Mouse (Mus musculus) cerebellum, adult 18-20 months (tissue): ENCODE measurements around the gene Sppl2b.
A peak's percentile ranks its signal among the peaks of the same experiment; 100 is the strongest.
"Not testable (repeated sequence)": the region's sequence is repeated elsewhere in the genome, so short reads cannot be mapped to it uniquely, and the experiment has no call there.

Experiments
- DNase-seq, 2 experiments: peaks; one replicate each; pipeline ENCODE4 v3.0.0; 2021

The Sppl2b gene

GRCm38 (mm10) chr10:80824827-80825226 is 30.2 kb upstream of the Sppl2b start:
- DNase-seq, result no peak

- peak; percentile 99 to 100 for DNase-seq
Observed at GRCm38 (mm10) chr10:80826151-80827062, 28.7 kb upstream of the Sppl2b start, which contains the start of gene Oaz1. Gene Oaz1, plus strand, starts transcription at chr10:80826656.

GRCm38 (mm10) chr10:80827063-80827869 is 27.8 kb upstream of the Sppl2b start:
- DNase-seq, result peak in 1 of 2 experiments; percentile 26

DNA sequence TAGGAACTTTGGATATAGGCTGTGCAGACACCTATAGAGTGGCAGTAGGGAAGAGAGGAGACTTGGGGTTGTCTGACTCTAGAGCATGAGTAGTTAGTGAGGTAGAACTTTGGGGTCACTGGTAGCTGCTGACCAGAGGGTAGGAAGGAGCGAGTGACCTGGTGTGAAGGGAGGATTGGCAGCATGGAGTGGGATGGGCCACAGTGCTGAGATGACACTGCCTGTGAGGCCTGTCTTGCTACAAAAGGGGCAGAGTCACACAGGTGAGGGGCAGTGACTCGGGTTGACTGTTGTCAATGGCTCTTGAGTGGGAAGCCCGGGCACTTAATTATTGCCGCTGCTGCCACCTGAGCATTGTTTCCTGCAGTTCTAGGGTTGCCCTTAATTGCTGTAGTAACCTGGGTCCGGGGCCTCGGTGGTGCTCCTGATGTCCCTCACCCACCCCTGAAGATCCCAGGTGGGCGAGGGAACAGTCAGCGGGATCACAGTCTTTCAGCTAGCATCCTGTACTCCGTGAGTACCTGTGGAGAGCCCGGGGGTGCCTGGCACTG is 27.1 kb upstream of the Sppl2b start:
- peak; percentile 27 to 33 for DNase-seq

- DNase-seq, result not testable (repeated sequence)
Observed at GRCm38 (mm10) chr10:80828587-80828986, 26.5 kb upstream of the Sppl2b start.

DNA sequence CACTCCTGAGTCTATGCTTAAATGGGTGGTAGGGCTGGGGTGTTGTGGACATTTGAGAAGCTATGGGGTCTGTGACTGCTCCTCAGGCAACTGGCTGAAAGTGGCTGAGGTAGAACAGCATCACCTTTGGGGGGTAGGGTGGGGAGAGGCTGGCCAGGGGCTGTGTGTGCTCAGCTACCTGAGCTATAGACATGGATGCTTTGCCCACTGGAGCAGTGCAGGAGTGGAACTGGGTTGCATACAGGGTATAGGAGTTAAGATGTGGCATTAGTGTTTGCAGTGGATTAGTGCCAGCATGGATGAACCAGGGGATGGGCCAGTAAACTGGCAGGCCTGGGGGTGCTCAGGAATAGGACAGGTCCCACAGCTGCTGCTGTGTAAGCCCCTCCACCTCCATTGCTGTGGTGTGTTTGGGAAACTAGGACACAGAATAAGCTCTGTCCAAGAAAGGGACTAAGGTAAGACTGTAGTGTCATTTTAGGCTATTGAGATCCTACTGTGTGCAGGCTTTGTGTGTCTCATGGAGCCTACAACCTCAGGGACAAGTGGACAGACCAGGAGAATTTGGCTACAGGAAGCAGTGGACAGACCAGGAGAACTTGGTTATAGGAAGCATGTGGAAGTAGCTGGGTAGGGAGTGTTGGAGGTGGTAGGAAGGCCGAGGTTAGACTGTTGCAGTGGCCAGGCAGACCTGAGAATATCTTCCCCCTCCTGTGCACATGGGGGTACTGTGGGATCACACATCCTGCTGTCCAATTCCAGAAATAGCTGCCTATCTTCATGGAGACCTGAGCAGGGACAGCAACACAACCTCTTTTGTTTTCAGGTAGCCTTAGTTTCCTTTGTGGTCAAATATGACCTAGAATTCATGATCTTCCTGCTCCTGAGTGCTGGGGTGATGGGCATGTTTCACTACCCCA is 25.5 kb upstream of the Sppl2b start:
- DNase-seq, result peak in 1 of 2 experiments; percentile 28

GRCm38 (mm10) chr10:80831136-80831535 is 23.9 kb upstream of the Sppl2b start:
- no peak for DNase-seq

DNA sequence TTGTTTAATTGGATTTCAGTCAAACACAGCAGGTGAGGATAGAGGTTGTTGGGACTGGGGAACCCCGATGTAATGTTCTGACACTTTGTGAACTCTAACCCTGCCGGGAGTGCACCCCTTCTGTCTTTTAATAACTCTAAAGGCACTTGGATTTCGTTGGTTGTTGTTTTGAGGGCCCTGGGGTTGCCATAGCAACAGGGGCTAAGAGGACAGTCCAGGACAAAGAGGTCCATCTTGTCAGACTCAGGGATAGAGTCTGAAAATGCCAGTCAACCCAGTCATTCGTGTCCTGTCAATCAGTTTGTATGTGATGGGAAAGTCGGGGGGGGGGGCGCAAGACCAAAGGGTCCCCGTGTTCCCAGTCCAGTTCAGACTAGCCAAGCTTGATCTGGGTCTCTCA is 22.3 kb upstream of the Sppl2b start:
- DNase-seq, result no peak

GRCm38 (mm10) chr10:80835617-80836016 is 19.5 kb upstream of the Sppl2b start:
- peak in 1 of 2 experiments; percentile 39 for DNase-seq

- DNase-seq, result peak; percentile 54 to 60
Observed at GRCm38 (mm10) chr10:80836949-80837379, 18.1 kb upstream of the Sppl2b start.

GRCm38 (mm10) chr10:80837827-80838226 is 17.2 kb upstream of the Sppl2b start:
- peak; percentile 69 to 79 for DNase-seq

DNA sequence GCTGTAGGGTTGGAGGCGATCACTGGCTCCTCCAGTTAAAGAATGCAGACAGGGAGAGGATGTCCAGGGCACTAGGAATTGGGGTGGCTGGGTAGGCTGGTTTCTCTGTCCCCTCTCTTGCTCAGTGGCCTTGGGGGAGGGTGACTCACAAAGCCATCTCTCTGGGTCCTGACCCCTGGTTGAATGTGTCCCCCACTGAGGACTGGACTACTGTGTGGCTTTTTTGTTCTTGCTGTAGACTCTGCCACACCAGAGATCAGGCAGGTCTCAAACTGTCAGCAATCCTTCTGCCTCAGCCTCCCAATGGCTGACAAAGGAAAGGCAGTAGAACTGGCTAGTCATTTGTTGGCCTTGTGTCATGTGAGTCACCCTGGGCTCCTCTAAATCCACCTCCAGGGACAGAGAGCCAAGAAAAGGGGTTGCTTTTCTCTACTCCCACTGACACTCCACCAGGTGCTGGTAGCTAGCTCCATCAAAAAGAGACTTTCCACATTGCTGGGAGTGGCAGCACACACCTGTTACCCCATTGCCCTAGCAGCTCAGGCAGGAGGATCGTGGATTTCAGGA is 16.6 kb upstream of the Sppl2b start:
- DNase-seq, result peak; percentile 41 to 45

- peak in 1 of 2 experiments; percentile 25 for DNase-seq
Observed at GRCm38 (mm10) chr10:80839848-80840247, 15.2 kb upstream of the Sppl2b start.

GRCm38 (mm10) chr10:80841685-80842084 is 13.4 kb upstream of the Sppl2b start:
- peak in 1 of 2 experiments; percentile 36 for DNase-seq

DNA sequence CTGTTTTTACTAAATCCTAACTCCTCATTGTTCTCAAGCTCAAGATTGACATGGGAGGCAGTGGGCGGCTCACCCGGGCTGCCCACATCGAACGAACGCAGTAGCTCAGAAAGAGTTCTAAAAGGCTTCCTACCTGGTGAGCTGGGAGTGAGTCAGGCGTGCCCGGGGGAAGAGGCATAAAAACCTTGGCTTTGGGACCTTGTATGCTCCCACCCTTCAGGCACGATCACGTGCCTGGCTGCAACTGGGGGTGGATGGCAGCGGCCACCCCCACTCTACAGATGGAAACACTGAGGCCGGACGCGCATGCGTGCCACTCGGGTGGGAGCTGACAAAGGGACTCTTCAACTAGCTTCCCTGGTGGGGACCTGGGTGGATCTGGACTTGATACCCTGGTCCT is 12.7 kb upstream of the Sppl2b start:
- DNase-seq, result peak in 1 of 2 experiments; percentile 43

- DNase-seq, result no peak
Observed at GRCm38 (mm10) chr10:80843087-80843930, 11.8 kb upstream of the Sppl2b start.

DNA sequence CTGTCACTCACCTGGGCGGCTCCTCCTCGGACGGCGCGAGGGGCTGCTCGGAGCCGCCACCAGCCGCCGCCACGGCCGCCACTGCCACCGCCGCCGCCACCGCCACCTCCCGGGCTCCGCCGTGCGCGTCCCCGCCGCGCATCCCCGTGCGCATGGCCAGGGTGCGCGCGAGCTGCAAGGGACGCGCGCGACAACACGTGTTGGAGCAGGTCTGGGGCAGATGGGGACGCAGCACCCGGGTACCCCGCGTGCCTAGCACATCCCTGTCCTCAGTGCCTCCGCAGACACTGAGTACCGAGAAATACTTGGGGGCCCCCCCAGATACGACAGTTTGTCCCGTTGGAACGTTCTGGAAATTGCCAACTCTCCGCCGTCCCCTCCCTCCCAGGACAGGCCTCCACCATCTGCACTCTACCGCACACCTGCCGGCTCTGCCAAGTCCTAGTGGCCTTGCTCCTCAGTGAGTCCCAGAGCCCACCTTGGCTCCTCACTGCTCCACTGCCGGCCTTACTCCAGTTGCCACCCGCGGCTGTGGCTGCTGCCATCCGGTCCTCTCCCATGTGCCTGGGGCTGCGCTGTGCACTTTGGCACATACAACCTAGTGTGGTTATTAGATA is 11.0 kb upstream of the Sppl2b start, which contains the start of gene Lingo3:
Lingo3 (minus strand) TSS at position 109 of the 617 bp plus-strand sequence.
- DNase-seq, result peak; percentile 73 to 89

DNA sequence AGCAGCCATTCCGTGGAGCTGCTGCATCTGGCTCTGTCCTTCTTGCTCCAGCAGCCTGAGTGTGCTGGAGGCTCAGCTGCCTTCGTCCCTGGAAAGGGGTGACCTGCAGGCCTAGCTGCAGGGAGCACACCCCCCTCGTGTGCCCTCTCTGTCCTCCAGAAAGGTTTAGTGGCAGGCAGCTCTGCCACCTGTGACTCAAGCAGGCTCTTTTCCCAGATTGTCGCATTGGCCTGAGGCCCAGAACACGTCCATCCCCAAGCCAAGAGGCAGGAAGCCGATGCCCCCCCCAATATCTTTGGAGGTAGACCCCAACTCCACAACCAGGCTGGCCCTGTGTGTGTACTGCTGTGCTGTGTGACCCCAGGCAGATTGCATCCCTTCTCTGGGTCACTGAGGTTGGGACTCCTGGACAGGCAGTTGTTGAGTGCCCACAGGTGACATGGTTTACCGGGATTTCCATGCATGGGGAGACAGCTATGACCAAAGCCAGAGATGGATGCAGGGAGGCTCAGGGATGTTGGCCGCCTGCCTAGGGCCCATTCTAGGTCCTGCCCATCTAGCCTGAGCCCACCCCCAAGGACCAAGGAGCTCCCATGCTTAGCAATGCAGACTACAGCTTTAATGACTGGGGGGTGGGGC is 9.9 kb upstream of the Sppl2b start:
- peak in 1 of 2 experiments; percentile 45 for DNase-seq

GRCm38 (mm10) chr10:80845732-80846131 is 9.3 kb upstream of the Sppl2b start:
- no peak for DNase-seq

GRCm38 (mm10) chr10:80848571-80848970 is 6.5 kb upstream of the Sppl2b start:
- DNase-seq, result no peak
